21 mouse cellular contexts compared by ENCODE assay signal in genomic region chr7:135125296-135126065, GRCm38 (mm10).
DNase-seq lines count a peak whose midpoint lies in the region; ATAC-seq lines count a peak whose summit lies in the region.
"Had no signal": no experiment of that assay in that cellular context is flagged by ENCODE, and none has a peak within 500 bp of the region (broad histone marks: within the 10 kb centered on the region; RNA-seq: fewer than 3 reads in every experiment).

No protein-coding gene starts in this region.

- no peaks in the 10 kb centered on the region for H3K9me3 ChIP-seq in forebrain, embryonic 12.5 days
- H3K9me3 ChIP-seq in forebrain, embryonic 10.5 days, result no peaks in the 10 kb centered on the region
- no peaks in the 10 kb centered on the region for H3K9me3 ChIP-seq in midbrain, embryonic 15.5 days
- no peaks in the 10 kb centered on the region for H3K9me3 ChIP-seq in midbrain, embryonic 14.5 days (ENCODE audit: control insufficient read depth, low read length)
- H3K9me3 ChIP-seq: embryonic facial prominence, embryonic 12.5 days; heart, embryonic 13.5 days; hindbrain, embryonic 15.5 days had no signal

- DNase-seq in forebrain, embryonic 10.5 days (ENCODE audit: extremely low spot score, low spot score), result no peak
- DNase-seq in midbrain, embryonic 14.5 days, result no peak
- peak; percentile 5 for DNase-seq in lung, postnatal 14 days
- DNase-seq in urinary bladder, postnatal 36 days (ENCODE audit: low spot score in 2 of 2), result no peak
- no peak for DNase-seq in kidney, postnatal 14 days
- DNase-seq: adrenal gland, adult 8-10 months; adrenal gland, postnatal 36 days; B cell, adult 2 months; cerebellum, adult 11-12 months; cerebellum, adult 9-10 months; cerebellum, postnatal 25 days; gastrocnemius, postnatal 36 days; heart, postnatal 36 days had no signal

- H3K36me3 ChIP-seq in forebrain, embryonic 12.5 days (replicated peaks), result no peaks in the 10 kb centered on the region
- H3K36me3 ChIP-seq in forebrain, embryonic 10.5 days (replicated peaks), result peaks cover 13% of the 10 kb centered on the region
- no peaks in the 10 kb centered on the region for H3K36me3 ChIP-seq in midbrain, embryonic 15.5 days (replicated peaks)
- H3K36me3 ChIP-seq in midbrain, embryonic 14.5 days (ENCODE audit: control insufficient read depth, insufficient read depth, low read length), result no peaks in the 10 kb centered on the region
- H3K36me3 ChIP-seq: G1E; hindbrain, embryonic 15.5 days had no signal

- 86% methylated on average over 10 of the region's 10 CpGs for WGBS in forebrain, embryonic 12.5 days
- 90% methylated on average over 10 of the region's 10 CpGs for WGBS in forebrain, embryonic 10.5 days
- 93% methylated on average over 10 of the region's 10 CpGs for WGBS in midbrain, embryonic 15.5 days
- 93% methylated on average over 10 of the region's 10 CpGs for WGBS in midbrain, embryonic 14.5 days

- ATAC-seq in forebrain, embryonic 12.5 days (ENCODE audit: low FRiP score), result no peak
- ATAC-seq in midbrain, embryonic 15.5 days (replicated peaks), result no peak
- no peak for ATAC-seq in midbrain, embryonic 14.5 days (ENCODE audit: low FRiP score, low TSS enrichment)
- ATAC-seq in cerebellum, adult (ENCODE audit: insufficient number of reproducible peaks, low FRiP score, low TSS enrichment), result no peak
- ATAC-seq: CD4-positive, CD25-positive, alpha-beta regulatory T cell, adult 4 months had no signal

- H3K27me3 ChIP-seq in forebrain, embryonic 12.5 days, result no peaks in the 10 kb centered on the region
- no peaks in the 10 kb centered on the region for H3K27me3 ChIP-seq in forebrain, embryonic 10.5 days (ENCODE audit: poor library complexity, severe bottlenecking)
- H3K27me3 ChIP-seq in midbrain, embryonic 15.5 days (replicated peaks), result no peaks in the 10 kb centered on the region
- H3K27me3 ChIP-seq in midbrain, embryonic 14.5 days (ENCODE audit: control insufficient read depth, insufficient read depth, low read length), result no peaks in the 10 kb centered on the region
- H3K27me3 ChIP-seq: embryonic facial prominence, embryonic 12.5 days; heart, embryonic 13.5 days; hindbrain, embryonic 15.5 days had no signal

- peak overlapping the region; percentile 5 for H3K27ac ChIP-seq in forebrain, embryonic 12.5 days
- H3K27ac ChIP-seq in forebrain, embryonic 10.5 days, result no peak overlapping the region
- H3K27ac ChIP-seq in midbrain, embryonic 15.5 days, result 0 out of 2 replicates have a peak overlapping the region, but pooled peaks have one; percentile 35
- no peak overlapping the region for H3K27ac ChIP-seq in midbrain, embryonic 14.5 days (replicated peaks; ENCODE audit: low read depth, low read length)
- H3K27ac ChIP-seq: embryonic facial prominence, embryonic 12.5 days; heart, embryonic 13.5 days; hindbrain, embryonic 15.5 days had no signal

- H3K9ac ChIP-seq in forebrain, embryonic 12.5 days, result no peak overlapping the region
- no peak overlapping the region for H3K9ac ChIP-seq in midbrain, embryonic 15.5 days
- no peak overlapping the region for H3K9ac ChIP-seq in midbrain, embryonic 14.5 days (replicated peaks; ENCODE audit: low read length)
- H3K9ac ChIP-seq: embryonic facial prominence, embryonic 12.5 days; heart, embryonic 13.5 days; hindbrain, embryonic 15.5 days had no signal

- 0 out of 2 replicates have a peak, but pooled peaks cover 7% of the 10 kb centered on the region for H3K4me1 ChIP-seq in forebrain, embryonic 12.5 days
- H3K4me1 ChIP-seq in forebrain, embryonic 10.5 days, result peaks cover 8% of the 10 kb centered on the region
- H3K4me1 ChIP-seq in midbrain, embryonic 15.5 days, result 0 out of 2 replicates have a peak, but pooled peaks cover 9% of the 10 kb centered on the region
- peaks cover 4% of the 10 kb centered on the region; the same call in 1 of the 2 replicates for H3K4me1 ChIP-seq in midbrain, embryonic 14.5 days (ENCODE audit: control insufficient read depth, insufficient read depth, low read length)
- H3K4me1 ChIP-seq: embryonic facial prominence, embryonic 12.5 days had no signal

- H3K4me2 ChIP-seq in forebrain, embryonic 12.5 days, result no peak overlapping the region
- H3K4me2 ChIP-seq in midbrain, embryonic 15.5 days, result no peak overlapping the region
- no peak overlapping the region for H3K4me2 ChIP-seq in midbrain, embryonic 14.5 days (ENCODE audit: low read length)
- H3K4me2 ChIP-seq: embryonic facial prominence, embryonic 12.5 days; heart, embryonic 13.5 days; hindbrain, embryonic 15.5 days had no signal

- no peak overlapping the region for H3K4me3 ChIP-seq in forebrain, embryonic 12.5 days (replicated peaks)
- H3K4me3 ChIP-seq in forebrain, embryonic 10.5 days, result no peak overlapping the region
- H3K4me3 ChIP-seq in midbrain, embryonic 15.5 days, result no peak overlapping the region
- H3K4me3 ChIP-seq in midbrain, embryonic 14.5 days (replicated peaks; ENCODE audit: low read depth, low read length), result no peak overlapping the region
- H3K4me3 ChIP-seq: embryonic facial prominence, embryonic 12.5 days; heart, embryonic 13.5 days; hindbrain, embryonic 15.5 days had no signal

Comparison
In these comparisons a context has a peak if more than half of its experiments do, and no peak if none do; other contexts are left out.
1. H3K27ac ChIP-seq: peak in forebrain, embryonic 12.5 days (single experiment) and midbrain, embryonic 15.5 days (single experiment); none in forebrain, embryonic 10.5 days (single experiment) and midbrain, embryonic 14.5 days (single experiment).